Mouse (Mus musculus) kidney, adult 2 months (tissue): ENCODE results near the gene Ifit3b.
"Not testable (repeated sequence)": the region's sequence is repeated elsewhere in the genome, so short reads cannot be mapped to it uniquely, and the experiment has no call there.

Source experiments
- CTCF ChIP-seq: fragments of 200-500 bp; conservative IDR thresholded peaks from 2 replicates; pipeline ENCODE4 v1.5.1; 2011; ENCODE audit warnings: low read depth, mild to moderate bottlenecking, control low read depth, low read length, moderate library complexity, mixed read lengths; ENCODE audit not compliant: insufficient read depth, insufficient read length
- POLR2A ChIP-seq: fragments of 200-500 bp; IDR thresholded peaks from one replicate; pipeline ENCODE4 v1.6.1; 2011; ENCODE audit warnings: low read depth, low read length, control low read depth

DNA sequence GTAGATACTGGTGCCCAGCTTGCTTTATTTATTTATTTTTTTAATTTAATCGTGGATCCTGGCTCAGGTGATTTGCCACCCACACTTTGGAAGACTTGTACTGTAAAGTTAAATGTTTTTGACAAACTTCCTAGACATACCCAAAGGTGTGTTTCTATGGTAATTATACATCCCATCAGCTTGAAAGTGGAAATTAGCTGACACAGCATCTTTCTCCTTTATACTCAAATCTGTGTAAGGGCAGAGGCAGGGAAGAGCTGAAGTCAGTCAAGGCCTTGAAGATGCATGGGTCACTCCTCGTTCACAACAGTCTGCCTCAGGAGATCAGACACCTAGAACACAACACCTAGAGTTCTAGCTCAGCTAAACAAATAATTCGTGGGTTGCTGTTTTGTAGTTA lies 2.3 kb downstream of the Ifit3b start:
- TF ChIP-seq POLR2A, CTCF: not testable (repeated sequence)
